Mouse (Mus musculus): ENCODE measurements at regions not wholly inside any gene's neighbourhood (a gene's known extent, or its start where the extent isn't known, plus 50 kb on each side); places are given as distances from the start of the nearest gene placed in this dataset.

DNA sequence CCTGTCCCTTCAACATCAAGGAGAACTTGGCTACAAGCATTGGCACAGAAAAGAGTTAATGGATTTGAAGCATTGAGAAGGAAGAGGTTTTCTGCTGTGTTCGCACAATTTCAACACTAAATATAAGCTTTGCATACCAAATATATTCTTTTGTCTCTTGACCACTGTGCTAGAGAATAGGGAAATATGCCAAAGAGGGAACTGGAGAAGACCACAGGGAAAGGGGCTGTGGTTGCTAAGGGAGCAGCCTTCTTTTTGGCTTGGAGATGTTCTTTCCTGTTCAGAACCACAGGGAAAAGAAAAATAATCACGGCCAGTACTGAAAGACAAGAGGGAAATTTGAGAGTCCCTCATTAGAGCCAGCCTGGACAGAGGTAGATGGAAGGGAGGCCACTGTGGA lies 352.8 kb downstream of the Kctd12 start:
- peak in 1 of 2 experiments; percentile 56 for DNase-seq (ENCODE audit: low spot score in 2 of 2)

- no peak for DNase-seq (ENCODE audit: low spot score in 2 of 2)
Measured at GRCm38 (mm10) chr14:102621546-102621945, 360.9 kb downstream of the Kctd12 start.

DNA sequence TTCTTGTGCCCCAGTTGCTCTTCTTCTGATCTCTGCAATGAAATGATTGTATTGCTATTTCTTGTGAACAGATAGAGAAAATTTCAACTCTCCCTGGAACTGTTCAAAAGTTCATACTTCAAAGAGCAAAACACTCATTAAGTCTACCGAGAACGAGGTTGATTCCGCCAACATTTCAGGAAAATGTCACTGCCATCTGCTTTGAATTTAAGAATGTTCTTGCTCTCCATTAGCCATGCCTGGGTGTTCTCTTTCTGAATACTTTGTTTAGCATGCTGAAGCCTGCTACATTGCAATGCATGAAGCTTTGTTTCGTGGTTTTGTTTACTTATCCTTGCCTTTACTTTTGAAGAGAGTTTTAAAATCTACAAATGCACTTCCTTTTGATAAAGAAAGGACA lies 363.4 kb downstream of the Kctd12 start:
- no peak for DNase-seq (ENCODE audit: low spot score in 2 of 2)

GRCm38 (mm10) chr14:102615588-102616309 lies 366.7 kb downstream of the Kctd12 start:
- DNase-seq (ENCODE audit: low spot score in 2 of 2), result no peak

DNA sequence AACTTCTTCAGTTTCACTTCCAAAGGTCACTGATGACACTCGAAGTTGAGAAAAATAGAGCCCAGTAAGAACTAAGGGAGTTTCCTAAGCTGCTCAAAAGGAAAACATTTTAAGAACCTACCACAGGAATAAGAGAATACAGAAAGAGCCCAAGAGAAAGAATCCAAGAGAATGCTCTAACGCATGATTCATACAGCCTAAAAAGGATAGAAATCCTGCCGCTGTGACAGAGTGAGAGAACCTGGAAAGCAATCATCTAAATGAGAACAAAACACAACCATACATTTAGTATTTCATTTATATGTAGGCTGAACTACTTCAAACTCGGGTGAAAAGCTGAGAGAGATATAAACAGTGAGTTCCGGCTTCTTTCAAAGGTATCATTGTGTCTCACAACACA lies 376.4 kb downstream of the Kctd12 start:
- DNase-seq (ENCODE audit: low spot score in 2 of 2), result no peak

- no peak for DNase-seq (ENCODE audit: low spot score in 2 of 2)
Measured at GRCm38 (mm10) chr14:102594850-102595249, 387.6 kb downstream of the Kctd12 start.

DNA sequence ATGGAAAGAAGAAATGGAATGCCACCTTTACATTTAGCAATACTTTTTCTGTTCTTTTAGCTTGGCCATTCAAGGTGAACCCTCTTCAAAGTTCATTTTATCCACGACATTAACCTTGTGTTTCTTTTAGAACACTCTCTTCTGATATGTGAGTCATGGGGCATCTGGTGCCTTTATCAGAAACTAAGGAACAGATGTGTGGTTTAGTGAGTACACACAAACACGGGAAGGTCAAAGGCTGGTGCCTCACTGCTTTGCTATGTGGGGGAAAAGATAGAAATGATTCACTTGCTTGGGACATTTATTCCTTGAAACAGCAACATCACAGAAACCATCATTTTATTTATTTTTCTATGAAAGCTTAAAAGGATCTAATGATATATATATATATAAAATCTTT lies 428.7 kb downstream of the Kctd12 start:
- DNase-seq (ENCODE audit: low spot score in 2 of 2), result no peak

DNA sequence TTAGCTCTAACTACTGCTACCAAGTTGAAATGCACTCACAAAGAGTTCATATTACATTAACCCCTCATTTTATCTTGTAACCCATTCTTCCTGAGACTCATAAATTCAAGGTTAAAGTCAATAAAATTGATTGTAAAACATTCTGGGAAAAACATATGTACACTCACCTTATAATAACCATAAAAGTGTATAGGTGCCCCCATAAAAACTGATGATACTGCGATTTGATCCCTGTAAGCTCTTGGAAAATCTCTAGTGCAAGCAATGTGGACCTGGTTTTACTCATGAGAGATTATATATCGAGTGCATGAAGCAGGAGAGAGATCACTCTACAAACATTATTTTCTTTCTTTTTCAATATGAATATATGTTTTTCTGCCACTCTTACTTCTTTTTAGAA lies 429.8 kb downstream of the Kctd12 start:
- DNase-seq (ENCODE audit: low spot score in 2 of 2), result no peak

- no peak for DNase-seq (ENCODE audit: low spot score in 2 of 2)
Measured at GRCm38 (mm10) chr14:102524894-102525577, 457.4 kb downstream of the Kctd12 start.

GRCm38 (mm10) chr14:102516765-102517164 lies 465.7 kb downstream of the Kctd12 start:
- DNase-seq (ENCODE audit: low spot score in 2 of 2), result no peak

DNA sequence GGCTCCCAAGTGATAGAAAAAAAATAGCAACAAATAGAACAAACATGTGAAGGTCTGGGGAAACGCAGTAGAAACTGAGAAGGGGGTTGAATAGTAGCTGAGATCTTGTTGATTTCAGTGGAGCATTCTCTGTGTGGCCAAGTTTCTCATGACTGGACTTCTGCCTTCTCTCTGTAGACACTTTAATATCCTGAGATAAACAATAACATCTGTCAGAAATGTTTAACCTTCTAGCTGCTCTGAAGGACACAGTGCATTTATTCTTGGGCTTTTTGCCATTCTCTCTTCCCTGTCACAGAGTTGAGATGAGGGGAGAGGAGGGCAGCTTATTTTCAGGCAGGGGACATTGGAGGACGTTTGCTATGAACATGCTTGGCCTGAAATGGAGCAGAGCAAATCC lies 467.9 kb downstream of the Kctd12 start:
- no peak for DNase-seq (ENCODE audit: low spot score in 2 of 2)

- DNase-seq (ENCODE audit: low spot score in 2 of 2), result no peak
Measured at GRCm38 (mm10) chr14:102512651-102513050, 469.8 kb downstream of the Kctd12 start.

- no peak for DNase-seq (ENCODE audit: low spot score in 2 of 2)
Measured at GRCm38 (mm10) chr14:102511691-102512383, 470.6 kb downstream of the Kctd12 start.

GRCm38 (mm10) chr14:102510387-102510786 lies 472.1 kb downstream of the Kctd12 start:
- DNase-seq (ENCODE audit: low spot score in 2 of 2), result peak; percentile 22 to 42

DNA sequence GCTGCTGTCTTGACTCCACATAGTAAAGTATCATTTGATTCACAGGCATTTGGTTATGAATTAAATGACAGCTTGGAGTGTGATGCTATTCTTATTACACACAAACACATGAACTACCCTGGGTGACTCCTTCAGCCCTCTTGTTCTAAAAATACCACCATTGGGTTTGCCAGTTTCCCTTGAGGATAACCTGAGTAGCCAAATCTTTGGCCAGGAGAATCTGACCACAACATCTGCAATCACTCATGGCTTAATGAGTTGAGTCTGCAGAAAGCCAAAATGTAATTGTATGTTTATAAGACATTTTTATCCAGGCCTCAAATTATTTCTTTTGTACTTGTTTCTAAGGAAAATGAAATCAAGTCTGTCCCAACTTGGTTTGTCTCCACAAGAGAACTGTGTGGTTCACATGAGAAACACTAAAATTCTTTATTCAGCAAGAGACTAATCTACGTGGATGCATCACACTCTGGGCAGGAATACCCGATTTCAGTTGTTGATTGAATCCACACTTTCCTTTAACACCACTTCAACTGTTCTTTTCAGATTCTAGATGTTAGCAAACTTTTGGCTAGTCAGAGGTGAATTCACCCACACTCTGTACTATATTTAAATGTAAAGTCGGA lies 476.6 kb downstream of the Kctd12 start:
- DNase-seq (ENCODE audit: low spot score in 2 of 2), result no peak

GRCm38 (mm10) chr14:102497179-102497578 lies 485.3 kb downstream of the Kctd12 start:
- DNase-seq (ENCODE audit: low spot score in 2 of 2), result no peak

GRCm38 (mm10) chr14:102492376-102492775 lies 490.1 kb downstream of the Kctd12 start:
- DNase-seq (ENCODE audit: low spot score in 2 of 2), result no peak

DNA sequence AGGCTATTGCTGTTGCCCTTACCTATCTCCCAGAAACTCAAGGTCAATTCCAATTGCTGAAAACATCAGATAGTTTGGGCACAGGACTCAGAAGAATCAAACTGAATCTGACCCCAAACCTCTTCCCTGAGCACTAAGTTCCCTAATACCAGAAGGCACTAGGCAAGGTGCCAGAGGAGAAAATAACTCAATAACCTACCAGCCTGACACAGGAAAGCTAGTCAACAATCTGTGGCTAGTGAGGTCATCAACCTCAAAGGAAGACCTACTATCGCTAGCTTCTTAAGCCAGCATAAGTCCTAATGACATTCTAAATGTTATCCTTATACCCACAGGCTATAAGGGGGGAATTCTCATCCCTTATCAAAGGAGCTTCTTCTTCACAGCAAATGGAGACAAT lies 491.2 kb downstream of the Kctd12 start:
- DNase-seq (ENCODE audit: low spot score in 2 of 2), result no peak

- DNase-seq (ENCODE audit: low spot score in 2 of 2), result no peak
Measured at GRCm38 (mm10) chr14:102477162-102477561, 505.3 kb downstream of the Kctd12 start.

GRCm38 (mm10) chr14:102469326-102469725 lies 513.1 kb downstream of the Kctd12 start:
- no peak for DNase-seq (ENCODE audit: low spot score in 2 of 2)

DNA sequence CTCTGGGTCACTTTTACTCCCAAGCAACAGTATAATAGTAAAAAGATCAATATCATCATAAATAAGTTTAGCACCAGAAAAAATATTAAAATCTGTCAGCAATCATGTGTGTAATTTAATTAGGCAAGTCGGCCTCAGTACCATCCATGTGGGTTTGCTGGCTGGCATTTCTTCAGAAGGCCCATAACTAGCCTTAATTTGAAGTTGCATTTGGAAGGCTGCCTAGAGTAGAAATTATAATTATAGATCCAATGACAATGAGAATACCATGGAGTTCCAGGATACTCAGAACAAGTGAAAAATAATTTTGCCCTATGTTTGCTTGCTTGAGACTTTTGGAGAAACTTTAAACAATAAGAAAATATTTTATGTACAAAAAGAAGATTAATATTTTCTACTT lies 521.4 kb downstream of the Kctd12 start:
- peak in 1 of 2 experiments; percentile 21 for DNase-seq (ENCODE audit: low spot score in 2 of 2)

- no peak for DNase-seq (ENCODE audit: low spot score in 2 of 2)
Measured at GRCm38 (mm10) chr14:102439738-102440137, 542.7 kb downstream of the Kctd12 start.

Measured in right cerebral cortex, postnatal 10 days (tissue).